In the genomic region with DNA sequence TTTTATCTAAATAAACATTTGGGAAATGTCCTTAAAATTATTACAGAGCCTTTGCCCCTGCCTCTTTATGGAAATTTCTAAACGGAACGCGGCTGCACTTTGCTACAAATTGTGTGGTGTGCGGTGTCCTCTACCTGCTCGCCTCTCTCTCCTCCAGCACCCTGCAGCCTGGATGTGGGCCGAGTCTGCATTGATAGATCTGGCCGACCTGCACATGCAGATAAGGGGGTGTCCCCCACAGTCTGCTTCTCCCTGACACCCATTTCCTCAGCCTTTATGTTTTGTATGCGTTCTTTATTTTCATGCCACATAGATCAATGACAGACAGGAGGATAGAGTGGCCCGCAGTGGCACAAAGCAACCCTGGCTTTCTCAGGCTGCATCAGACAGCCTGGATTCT, we compare ENCODE assay signal across 29 mouse cellular contexts. TPM values are rescaled to one million over a fixed set of nuclear protein-coding genes. Genes with fewer than 3 reads are reported as not detected.
A peak's percentile ranks its signal among the peaks of the same experiment; 100 is the strongest.
DNase-seq lines count a peak whose midpoint lies in the region; ATAC-seq lines count a peak whose summit lies in the region.
"Had no signal": no experiment of that assay in that cellular context is flagged by ENCODE, and none has a peak within 500 bp of the region (broad histone marks: within the 10 kb centered on the region; RNA-seq: fewer than 3 reads in every experiment).

No protein-coding gene starts in this region.

- H3K27me3 ChIP-seq in intestine, embryonic 14.5 days (replicated peaks; ENCODE audit: control insufficient read depth, insufficient read depth, low read length): no peaks in the 10 kb centered on the region
- no peaks in the 10 kb centered on the region for H3K27me3 ChIP-seq in intestine, embryonic 15.5 days (replicated peaks)
- H3K27me3 ChIP-seq: embryonic facial prominence, embryonic 13.5 days; heart, embryonic 13.5 days; hindbrain, embryonic 12.5 days had no signal

- no peak overlapping the region for H3K27ac ChIP-seq in intestine, embryonic 14.5 days (ENCODE audit: low read depth)
- H3K27ac ChIP-seq in intestine, embryonic 15.5 days: no peak overlapping the region
- H3K27ac ChIP-seq: embryonic facial prominence, embryonic 10.5 days; embryonic facial prominence, embryonic 13.5 days; gastrocnemius, adult 2 months; heart, embryonic 10.5 days; heart, embryonic 13.5 days; hindbrain, embryonic 12.5 days had no signal

- no peaks in the 10 kb centered on the region for H3K4me1 ChIP-seq in intestine, embryonic 14.5 days (replicated peaks; ENCODE audit: control insufficient read depth, insufficient read depth, low read length)
- H3K4me1 ChIP-seq in intestine, embryonic 15.5 days (replicated peaks): no peaks in the 10 kb centered on the region
- H3K4me1 ChIP-seq: embryonic facial prominence, embryonic 13.5 days; heart, embryonic 13.5 days; hindbrain, embryonic 12.5 days had no signal

- ATAC-seq in intestine, embryonic 14.5 days (replicated peaks; ENCODE audit: low FRiP score, low TSS enrichment, low read depth): no peak
- ATAC-seq in intestine, embryonic 15.5 days: no peak
- ATAC-seq in CD4-positive, CD25-positive, alpha-beta regulatory T cell, adult 4 months: peak; percentile 90
- no peak for ATAC-seq in erythroid progenitor cell, adult 5-6 weeks (replicated peaks; ENCODE audit: low FRiP score, poor library complexity, severe bottlenecking)
- ATAC-seq: forebrain, embryonic 14.5 days; forebrain, postnatal 0 days; hindbrain, embryonic 16.5 days; intestine, embryonic 16.5 days had no signal

- H3K4me3 ChIP-seq in intestine, embryonic 14.5 days (ENCODE audit: low read depth, low read length): no peak overlapping the region
- H3K4me3 ChIP-seq in intestine, embryonic 15.5 days (replicated peaks): no peak overlapping the region
- H3K4me3 ChIP-seq: embryonic facial prominence, embryonic 10.5 days; embryonic facial prominence, embryonic 13.5 days; erythroblast, embryonic 14.5 days; gastrocnemius, adult 2 months; heart, embryonic 10.5 days; heart, embryonic 13.5 days; hindbrain, embryonic 12.5 days had no signal

- no peaks in the 10 kb centered on the region for H3K9me3 ChIP-seq in intestine, embryonic 14.5 days (ENCODE audit: control insufficient read depth, low read length)
- no peaks in the 10 kb centered on the region for H3K9me3 ChIP-seq in intestine, embryonic 15.5 days
- H3K9me3 ChIP-seq: embryonic facial prominence, embryonic 10.5 days; embryonic facial prominence, embryonic 13.5 days; heart, embryonic 10.5 days; heart, embryonic 13.5 days; hindbrain, embryonic 12.5 days had no signal

- H3K4me2 ChIP-seq in intestine, embryonic 14.5 days (ENCODE audit: low read length): no peak overlapping the region
- H3K4me2 ChIP-seq in intestine, embryonic 15.5 days (replicated peaks): no peak overlapping the region
- H3K4me2 ChIP-seq: embryonic facial prominence, embryonic 13.5 days; heart, embryonic 13.5 days; hindbrain, embryonic 12.5 days had no signal

- no peak overlapping the region for H3K9ac ChIP-seq in intestine, embryonic 14.5 days (ENCODE audit: low read length)
- H3K9ac ChIP-seq in intestine, embryonic 15.5 days: no peak overlapping the region
- H3K9ac ChIP-seq: embryonic facial prominence, embryonic 13.5 days; forebrain, postnatal 0 days; heart, embryonic 13.5 days; hindbrain, embryonic 12.5 days had no signal

- H3K36me3 ChIP-seq in intestine, embryonic 14.5 days (ENCODE audit: control insufficient read depth, insufficient read depth, low read length): no peaks in the 10 kb centered on the region
- no peaks in the 10 kb centered on the region for H3K36me3 ChIP-seq in intestine, embryonic 15.5 days
- H3K36me3 ChIP-seq: embryonic facial prominence, embryonic 10.5 days; embryonic facial prominence, embryonic 13.5 days; heart, embryonic 10.5 days; heart, embryonic 13.5 days; hindbrain, embryonic 12.5 days had no signal

- WGBS in intestine, embryonic 14.5 days: 75% methylated on average over 9 of the region's 9 CpGs
- 80% methylated on average over 9 of the region's 9 CpGs for WGBS in intestine, embryonic 15.5 days

- DNase-seq in intestine, embryonic 14.5 days (ENCODE audit: low spot score): peak; percentile 10
- peak; percentile 9 for DNase-seq in induced T-regulatory cell, adult 2 months (ENCODE audit: low read depth)
- DNase-seq in retina, postnatal 1 day: no peak
- DNase-seq: adrenal gland, postnatal 10 days; cerebellum, adult 11-12 months; cerebellum, adult 8-10 months; cerebellum, postnatal 10 days; cerebellum, postnatal 36 days; embryo, embryonic 11 days; forebrain, postnatal 0 days; gastrocnemius, adult 2 months; gastrocnemius, postnatal 14 days; heart, adult 18-20 months; heart, postnatal 14 days; heart, postnatal 4 days; kidney, adult 18-20 months; kidney, adult 9 months had no signal

RNA-seq across cellular contexts. Expression of a gene that starts 49.3 kb away (rescaled TPM):
- 428 and 448 TPM in 2 replicates for polyA plus RNA-seq in intestine, embryonic 14.5 days (2014; fragmentation: Nextera tagmentation; extraction: Ambion mirVana)
- polyA plus RNA-seq in intestine, embryonic 15.5 days (2015; fragmentation: Nextera tagmentation; extraction: Ambion mirVana): 464 and 509 TPM in 2 replicates
- polyA plus RNA-seq in CD4-positive, CD25-positive, alpha-beta regulatory T cell, adult 4 months (2017; shearing (Covaris generic)): 100 to 1,000 TPM; 141 to 144 TPM
- total RNA-seq in erythroid progenitor cell, adult 5-6 weeks (2015; ENCODE audit: low replicate concordance): 57.4 and 76.8 TPM in 2 replicates
- 37.9 and 55.8 TPM in 2 replicates for total RNA-seq in erythroid progenitor cell, adult 5-6 weeks (2017; ENCODE audit: low replicate concordance)

RNA-seq across cellular contexts. Expression of a gene that starts 49.3 kb away (rescaled TPM):
- polyA plus RNA-seq in intestine, embryonic 14.5 days (2014; fragmentation: Nextera tagmentation; extraction: Ambion mirVana): 153 and 166 TPM in 2 replicates
- polyA plus RNA-seq in intestine, embryonic 15.5 days (2015; fragmentation: Nextera tagmentation; extraction: Ambion mirVana): 159 and 160 TPM in 2 replicates
- 100 to 1,000 TPM in 1 of 2 experiments, 10 to 100 TPM in 1; 94.9 to 126 TPM for polyA plus RNA-seq in CD4-positive, CD25-positive, alpha-beta regulatory T cell, adult 4 months (2017; shearing (Covaris generic))
- 25.9 and 28.9 TPM in 2 replicates for total RNA-seq in erythroid progenitor cell, adult 5-6 weeks (2015; ENCODE audit: low replicate concordance)
- 4.2 and 7.8 TPM in 2 replicates for total RNA-seq in erythroid progenitor cell, adult 5-6 weeks (2017; ENCODE audit: low replicate concordance)
